Mouse (Mus musculus) right cerebral cortex, postnatal 14 days (tissue): ENCODE data around the gene Zscan5b.
"Not testable (repeated sequence)": the region's sequence is repeated elsewhere in the genome, so short reads cannot be mapped to it uniquely, and the experiment has no call there.

Experiments used
- DNase-seq: peaks from one replicate; pipeline ENCODE4 v3.0.0; 2022

The Zscan5b gene

GRCm38 (mm10) chr7:6244361-6245292 lies 22.5 kb downstream of the Zscan5b start:
- DNase-seq: no peak

GRCm38 (mm10) chr7:6252410-6252809 lies 30.3 kb downstream of the Zscan5b start, which contains the start of gene Epp13:
Epp13 (plus strand) TSS chr7:6252710.
- DNase-seq: no peak

DNA sequence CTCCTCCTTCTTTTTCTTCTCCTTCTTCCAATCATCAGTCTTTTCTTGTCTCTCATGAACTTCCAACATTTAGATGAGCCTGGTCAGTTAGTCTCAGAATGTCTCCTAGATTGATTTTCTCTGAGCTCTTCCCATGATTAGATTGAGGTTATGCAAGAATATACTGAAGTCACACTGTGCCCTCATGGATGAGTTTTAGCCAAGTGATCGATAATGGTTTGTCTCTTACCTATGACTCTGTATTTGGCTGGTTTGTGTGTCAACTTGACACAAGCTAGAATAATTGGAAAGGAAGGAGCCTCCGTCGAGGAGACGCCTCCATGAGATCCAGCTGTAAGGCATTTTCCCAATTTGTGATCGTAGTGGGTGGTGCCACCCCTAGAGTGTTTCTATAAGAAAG lies 32.4 kb downstream of the Zscan5b start:
- DNase-seq: no peak

- no peak for DNase-seq
Observed at GRCm38 (mm10) chr7:6257386-6257785, 35.3 kb downstream of the Zscan5b start.

GRCm38 (mm10) chr7:6258232-6259220 lies 36.4 kb downstream of the Zscan5b start:
- DNase-seq: no peak

- DNase-seq: not testable (repeated sequence)
Observed at GRCm38 (mm10) chr7:6260004-6260403, 37.9 kb downstream of the Zscan5b start.

DNA sequence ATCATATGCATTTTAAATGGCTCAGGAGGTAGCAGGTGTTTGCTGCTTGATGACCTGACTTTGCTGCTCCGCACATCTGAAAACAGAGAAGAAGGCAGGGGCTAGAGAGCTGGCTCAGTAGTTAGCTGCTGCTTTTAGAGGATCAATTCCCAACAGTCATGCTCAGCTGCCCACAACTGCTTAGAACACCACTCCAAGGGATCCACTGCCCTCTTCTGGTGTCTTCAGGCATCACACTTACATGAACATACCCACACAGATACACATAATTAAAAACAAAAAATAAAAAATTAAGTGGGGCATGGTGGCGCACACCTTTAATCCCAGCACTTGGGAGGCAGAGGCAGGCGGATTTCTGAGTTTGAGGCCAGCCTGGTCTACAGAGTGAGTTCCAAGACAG lies 40.0 kb downstream of the Zscan5b start:
- no peak for DNase-seq

GRCm38 (mm10) chr7:6262984-6263383 lies 40.9 kb downstream of the Zscan5b start:
- no peak for DNase-seq

GRCm38 (mm10) chr7:6265695-6266094 lies 43.6 kb downstream of the Zscan5b start:
- no peak for DNase-seq

DNA sequence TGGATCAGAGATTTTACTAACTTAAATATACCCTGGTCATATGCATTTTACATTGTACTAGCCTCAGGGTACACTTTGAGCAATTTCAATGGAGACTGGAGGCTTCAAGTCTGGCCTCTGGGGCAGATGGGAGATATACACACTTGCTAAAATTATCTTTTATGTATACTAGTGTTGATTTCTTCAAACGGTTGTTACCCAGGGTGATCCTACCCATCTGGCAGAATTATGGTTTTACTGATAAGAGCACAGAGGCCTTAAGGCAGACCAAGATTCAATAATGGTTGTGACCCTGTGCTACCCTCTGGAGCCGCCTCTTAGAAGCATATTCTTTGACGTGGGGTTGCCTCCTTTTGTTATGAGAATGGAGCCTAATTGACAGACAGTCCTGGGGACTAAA lies 55.8 kb downstream of the Zscan5b start:
- DNase-seq: no peak

- peak; percentile 85 for DNase-seq
Observed at GRCm38 (mm10) chr7:6282749-6283148, 60.7 kb downstream of the Zscan5b start.

GRCm38 (mm10) chr7:6283451-6284075 lies 61.5 kb downstream of the Zscan5b start:
- DNase-seq: peak; percentile 79

DNA sequence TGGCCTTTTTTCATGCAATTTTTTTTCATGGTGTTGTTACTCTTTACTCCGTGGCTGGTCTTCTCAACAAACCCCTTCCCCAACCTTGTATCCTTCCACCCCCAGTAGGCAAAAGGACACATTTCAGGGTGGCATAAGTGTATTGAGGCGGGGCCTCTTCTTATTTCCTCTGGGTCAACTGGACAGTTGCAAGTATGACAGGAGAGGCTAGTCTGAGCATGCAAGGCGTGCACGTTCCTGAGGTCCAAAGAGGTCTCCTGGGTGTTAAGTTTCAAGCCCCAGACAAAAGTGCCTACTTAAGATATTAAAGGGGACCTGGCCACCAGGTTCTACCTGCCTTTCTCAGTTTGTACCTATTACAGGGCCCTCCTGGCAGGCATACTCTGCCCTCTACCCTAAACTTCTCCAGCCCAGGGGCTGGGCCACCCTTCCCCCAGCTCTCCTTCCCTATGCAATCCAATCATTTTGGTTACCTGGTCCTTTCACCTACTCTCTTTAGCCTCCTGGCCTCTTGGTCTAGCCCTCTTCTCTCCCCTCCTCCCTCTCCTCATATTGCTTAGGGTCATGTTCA lies 62.4 kb downstream of the Zscan5b start:
- no peak for DNase-seq

- no peak for DNase-seq
Observed at GRCm38 (mm10) chr7:6285366-6285765, 63.3 kb downstream of the Zscan5b start.

GRCm38 (mm10) chr7:6285842-6286705 lies 64.0 kb downstream of the Zscan5b start, which contains the start of gene Zfp667:
Zfp667 (plus strand) TSS chr7:6286579.
- peak; percentile 99 for DNase-seq

- DNase-seq: peak; percentile 18
Observed at GRCm38 (mm10) chr7:6286921-6287531, 64.9 kb downstream of the Zscan5b start.
